Mouse (Mus musculus): Measurements from ENCODE around the gene Grin3b. TPM values are rescaled to one million over a fixed set of nuclear protein-coding genes. Genes with fewer than 3 reads are reported as not detected.

The Grin3b gene
- polyA plus RNA-seq, 1 experiment from 2014 or later: 0.08 TPM

DNA sequence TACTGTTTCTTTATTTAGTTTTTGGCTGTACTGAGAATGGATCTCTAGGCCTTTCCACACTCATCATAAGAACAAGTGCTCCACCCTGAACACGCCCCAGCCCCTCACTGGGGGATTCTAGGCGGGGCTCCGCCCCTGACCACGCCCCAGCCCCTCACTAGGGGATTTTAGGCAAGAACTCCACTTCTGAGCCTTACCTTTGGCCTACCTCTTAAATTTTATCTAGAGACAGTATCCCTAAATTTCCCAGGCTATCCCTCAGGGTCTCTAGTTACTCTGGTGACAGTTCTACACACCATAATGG is 54.5 kb downstream of the Grin3b start:
- H3K36me3 ChIP-seq (ENCODE audit: control insufficient read depth, insufficient read depth): peaks cover 11% of the 10 kb centered on the region; the same call in 1 of the 2 replicates
- no peaks in the 10 kb centered on the region for H3K27me3 ChIP-seq (ENCODE audit: control insufficient read depth, insufficient read depth, low read depth, low read length)
- H3K4me3 ChIP-seq (ENCODE audit: low read depth, low read length): no peak overlapping the region
- H3K27ac ChIP-seq (ENCODE audit: low read length): no peak overlapping the region
- 48% methylated on average over 4 of the region's 4 CpGs for WGBS (ENCODE audit: insufficient replicate concordance)
- H3K4me2 ChIP-seq (ENCODE audit: low read depth, low read length): no peak overlapping the region
- no peak for ATAC-seq (ENCODE audit: low read depth)
- peaks cover 31% of the 10 kb centered on the region for H3K4me1 ChIP-seq (ENCODE audit: control insufficient read depth, low read depth, low read length)
- H3K9me3 ChIP-seq (replicated peaks; ENCODE audit: control insufficient read depth, low read length): no peaks in the 10 kb centered on the region
- H3K9ac ChIP-seq (ENCODE audit: low read depth, low read length): no peak overlapping the region

DNA sequence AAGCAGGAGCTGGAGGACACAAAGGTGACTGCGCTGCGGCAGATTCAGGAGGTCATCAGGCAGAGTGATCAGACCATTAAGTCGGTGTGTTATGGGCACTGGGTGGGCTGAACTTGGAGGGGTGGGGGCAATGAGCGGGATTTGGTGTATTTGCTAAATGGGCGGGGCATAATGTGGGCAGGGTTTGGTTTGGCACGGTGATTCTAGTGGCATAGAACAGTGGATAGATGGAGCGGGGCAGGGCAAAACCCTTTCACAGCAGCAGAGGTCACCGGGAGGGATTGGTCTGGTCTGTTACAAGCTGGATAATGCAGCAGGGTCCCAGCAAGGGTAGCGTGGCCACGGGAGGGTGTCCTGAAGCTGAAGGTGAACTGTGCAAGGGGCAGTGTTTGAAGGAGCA is 54.9 kb downstream of the Grin3b start:
- Histone ChIP-seq H3K4me1 (ENCODE audit: control insufficient read depth, low read depth, low read length) (peaks cover 31% of the 10 kb centered on the region), H3K4me2 (ENCODE audit: low read depth, low read length) (no peak overlapping the region), H3K36me3 (ENCODE audit: control insufficient read depth, insufficient read depth) (peaks cover 11% of the 10 kb centered on the region; the same call in 1 of the 2 replicates), H3K4me3 (ENCODE audit: low read depth, low read length) (no peak overlapping the region), H3K9me3 (replicated peaks; ENCODE audit: control insufficient read depth, low read length) (no peaks in the 10 kb centered on the region), H3K27ac (ENCODE audit: low read length) (no peak overlapping the region), H3K9ac (ENCODE audit: low read depth, low read length) (no peak overlapping the region), H3K27me3 (ENCODE audit: control insufficient read depth, insufficient read depth, low read depth, low read length) (no peaks in the 10 kb centered on the region)
- WGBS (ENCODE audit: insufficient replicate concordance): 74% methylated on average over 10 of the region's 10 CpGs
- no peak for ATAC-seq (ENCODE audit: low read depth)

GRCm38 (mm10) chr10:80025889-80026288 is 55.4 kb downstream of the Grin3b start:
- Histone ChIP-seq H3K36me3 (ENCODE audit: control insufficient read depth, insufficient read depth) (peaks cover 11% of the 10 kb centered on the region; the same call in 1 of the 2 replicates), H3K27ac (ENCODE audit: low read length) (no peak overlapping the region), H3K4me1 (ENCODE audit: control insufficient read depth, low read depth, low read length) (peaks cover 31% of the 10 kb centered on the region), H3K9ac (ENCODE audit: low read depth, low read length) (no peak overlapping the region), H3K4me2 (ENCODE audit: low read depth, low read length) (no peak overlapping the region), H3K9me3 (replicated peaks; ENCODE audit: control insufficient read depth, low read length) (no peaks in the 10 kb centered on the region), H3K27me3 (ENCODE audit: control insufficient read depth, insufficient read depth, low read depth, low read length) (no peaks in the 10 kb centered on the region), H3K4me3 (ENCODE audit: low read depth, low read length) (no peak overlapping the region)
- 57% methylated on average over 12 of the region's 12 CpGs for WGBS (ENCODE audit: insufficient replicate concordance)
- 0 out of 2 replicates have a peak, but pooled peaks have one; percentile 15 for ATAC-seq (ENCODE audit: low read depth)

Other genes with a start within 250 kb of the Grin3b start
- 13.4 and 14.4 TPM in 2 replicates for gene Polrmt, start 224.1 kb upstream of the Grin3b start, polyA plus RNA-seq (2015; fragmentation: Nextera tagmentation; extraction: Ambion mirVana)
- not detected in 2 replicates for gene Fgf22, start 215.6 kb upstream of the Grin3b start, polyA plus RNA-seq (2015; fragmentation: Nextera tagmentation; extraction: Ambion mirVana)
- gene Rnf126, start 203.8 kb upstream of the Grin3b start, polyA plus RNA-seq (2015; fragmentation: Nextera tagmentation; extraction: Ambion mirVana): 17.4 and 26.2 TPM in 2 replicates
- 1.0 TPM in 2 replicates for gene Fstl3, start 193.4 kb upstream of the Grin3b start, polyA plus RNA-seq (2015; fragmentation: Nextera tagmentation; extraction: Ambion mirVana)
- 6.3 and 7.1 TPM in 2 replicates for gene Prss57, start 179.8 kb upstream of the Grin3b start, polyA plus RNA-seq (2015; fragmentation: Nextera tagmentation; extraction: Ambion mirVana)
- 7.9 and 8.0 TPM in 2 replicates for gene Palm, start 177.1 kb upstream of the Grin3b start, polyA plus RNA-seq (2015; fragmentation: Nextera tagmentation; extraction: Ambion mirVana)
- gene Misp, start 149.7 kb upstream of the Grin3b start, polyA plus RNA-seq (2015; fragmentation: Nextera tagmentation; extraction: Ambion mirVana): 0.43 and 1.4 TPM in 2 replicates
- 112 and 124 TPM in 2 replicates for gene Ptbp1, start 116.3 kb upstream of the Grin3b start, polyA plus RNA-seq (2015; fragmentation: Nextera tagmentation; extraction: Ambion mirVana)
- 96.8 and 106 TPM in 2 replicates for gene Prtn3, start 96.2 kb upstream of the Grin3b start, polyA plus RNA-seq (2015; fragmentation: Nextera tagmentation; extraction: Ambion mirVana)
- 4.8 and 5.1 TPM in 2 replicates for gene Plppr3, start 96.1 kb upstream of the Grin3b start, polyA plus RNA-seq (2015; fragmentation: Nextera tagmentation; extraction: Ambion mirVana)
- 204 and 208 TPM in 2 replicates for gene Elane, start 84.5 kb upstream of the Grin3b start, polyA plus RNA-seq (2015; fragmentation: Nextera tagmentation; extraction: Ambion mirVana)
- gene Cfd, start 79.9 kb upstream of the Grin3b start, polyA plus RNA-seq (2015; fragmentation: Nextera tagmentation; extraction: Ambion mirVana): not detected in 2 replicates
- 14.7 and 15.3 TPM in 2 replicates for gene Med16, start 61.8 kb upstream of the Grin3b start, polyA plus RNA-seq (2015; fragmentation: Nextera tagmentation; extraction: Ambion mirVana)
- gene Gm26602, start 59.9 kb upstream of the Grin3b start, polyA plus RNA-seq (2015; fragmentation: Nextera tagmentation; extraction: Ambion mirVana): 2.5 TPM in 1 of 2 replicates, not detected in the other
- gene Kiss1r, start 53.7 kb upstream of the Grin3b start, polyA plus RNA-seq (2015; fragmentation: Nextera tagmentation; extraction: Ambion mirVana): 0.18 and 0.20 TPM in 2 replicates
- 47.1 and 49.3 TPM in 2 replicates for gene R3hdm4, start 49.5 kb upstream of the Grin3b start, polyA plus RNA-seq (2015; fragmentation: Nextera tagmentation; extraction: Ambion mirVana)
- 5.1 and 5.8 TPM in 2 replicates for gene Arid3a, start 43.7 kb upstream of the Grin3b start, polyA plus RNA-seq (2015; fragmentation: Nextera tagmentation; extraction: Ambion mirVana)
- gene Wdr18, start 10.6 kb upstream of the Grin3b start, polyA plus RNA-seq (2015; fragmentation: Nextera tagmentation; extraction: Ambion mirVana): 42.2 and 44.7 TPM in 2 replicates
- gene Tmem259, start 13.6 kb downstream of the Grin3b start, polyA plus RNA-seq (2015; fragmentation: Nextera tagmentation; extraction: Ambion mirVana): 3.0 and 4.8 TPM in 2 replicates
- 42.5 and 44.9 TPM in 2 replicates for gene Cnn2, start 17.9 kb downstream of the Grin3b start, polyA plus RNA-seq (2015; fragmentation: Nextera tagmentation; extraction: Ambion mirVana)
- gene Abca7, start 25.8 kb downstream of the Grin3b start, polyA plus RNA-seq (2015; fragmentation: Nextera tagmentation; extraction: Ambion mirVana): 8.6 and 9.0 TPM in 2 replicates
- gene Arhgap45, start 45.9 kb downstream of the Grin3b start, polyA plus RNA-seq (2015; fragmentation: Nextera tagmentation; extraction: Ambion mirVana): 16.6 and 17.3 TPM in 2 replicates
- gene Polr2e, start 69.1 kb downstream of the Grin3b start, polyA plus RNA-seq (2015; fragmentation: Nextera tagmentation; extraction: Ambion mirVana): 66.8 and 70.1 TPM in 2 replicates
- gene Gpx4, start 76.5 kb downstream of the Grin3b start, polyA plus RNA-seq (2015; fragmentation: Nextera tagmentation; extraction: Ambion mirVana): 553 and 567 TPM in 2 replicates
- gene Sbno2, start 134.9 kb downstream of the Grin3b start, polyA plus RNA-seq (2015; fragmentation: Nextera tagmentation; extraction: Ambion mirVana): 10.3 and 11.8 TPM in 2 replicates
- 13.2 and 14.4 TPM in 2 replicates for gene Stk11, start 145.1 kb downstream of the Grin3b start, polyA plus RNA-seq (2015; fragmentation: Nextera tagmentation; extraction: Ambion mirVana)
- 288 and 309 TPM in 2 replicates for gene Atp5d, start 167.9 kb downstream of the Grin3b start, polyA plus RNA-seq (2015; fragmentation: Nextera tagmentation; extraction: Ambion mirVana)
- gene Cbarp, start 170.1 kb downstream of the Grin3b start, polyA plus RNA-seq (2015; fragmentation: Nextera tagmentation; extraction: Ambion mirVana): 0.44 and 0.65 TPM in 2 replicates
- gene Midn, start 177.6 kb downstream of the Grin3b start, polyA plus RNA-seq (2015; fragmentation: Nextera tagmentation; extraction: Ambion mirVana): 2.3 and 2.6 TPM in 2 replicates
- gene Cirbp, start 195.3 kb downstream of the Grin3b start, polyA plus RNA-seq (2015; fragmentation: Nextera tagmentation; extraction: Ambion mirVana): 13.8 and 14.2 TPM in 2 replicates
- gene 1600002K03Rik, start 202.2 kb downstream of the Grin3b start, polyA plus RNA-seq (2015; fragmentation: Nextera tagmentation; extraction: Ambion mirVana): 8.4 and 8.7 TPM in 2 replicates
- gene Efna2, start 208.8 kb downstream of the Grin3b start, polyA plus RNA-seq (2015; fragmentation: Nextera tagmentation; extraction: Ambion mirVana): 0.47 and 0.53 TPM in 2 replicates